Mouse (Mus musculus): ENCODE measurements around the gene Shroom4.

Shroom4 gene

DNA sequence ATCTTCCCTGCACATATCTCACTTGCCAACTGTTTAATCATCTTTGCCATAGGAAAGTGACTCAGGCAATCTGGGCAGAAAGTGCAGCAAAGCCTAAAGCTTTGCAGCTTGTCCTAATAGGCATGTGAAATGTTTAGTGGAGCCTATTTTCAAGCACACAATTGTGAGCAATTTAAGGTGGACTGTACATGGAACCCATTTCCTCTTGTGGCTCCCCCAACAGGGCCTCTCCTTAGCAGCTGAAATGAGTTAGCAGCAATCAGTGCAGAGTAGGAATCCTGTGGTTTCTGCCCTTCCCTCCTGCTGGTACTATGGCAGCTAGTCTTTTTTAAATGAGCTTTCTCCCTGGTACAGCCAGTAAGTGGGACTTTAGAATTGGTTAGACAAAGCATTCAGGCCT lies 95.8 kb downstream of the Shroom4 start:
- no peak for DNase-seq (ENCODE audit: low spot score in 2 of 2)

- no peak for DNase-seq (ENCODE audit: low spot score in 2 of 2)
Measured at GRCm38 (mm10) chrX:6496374-6496773, 96.7 kb downstream of the Shroom4 start.

DNA sequence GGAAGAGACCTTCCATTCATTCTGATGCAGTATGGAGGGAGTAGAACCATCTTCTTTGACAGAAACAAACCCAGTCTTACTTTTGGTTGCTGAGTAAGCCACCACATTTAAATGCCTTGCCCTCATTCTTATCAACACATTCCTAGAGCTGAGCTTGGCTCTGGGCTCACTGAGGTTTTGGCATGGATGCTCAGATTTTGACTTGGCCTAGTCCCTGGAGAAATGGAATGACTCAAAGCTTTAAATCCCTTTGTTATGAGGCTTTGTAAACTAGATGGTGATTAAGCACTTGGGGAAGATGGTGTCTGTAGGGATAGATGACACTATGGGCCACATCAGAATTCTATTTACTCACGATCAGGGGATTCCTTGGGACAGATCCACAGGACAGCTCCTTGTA lies 102.2 kb downstream of the Shroom4 start:
- DNase-seq (ENCODE audit: low spot score in 2 of 2) = no peak

- DNase-seq (ENCODE audit: low spot score in 2 of 2) = no peak
Measured at GRCm38 (mm10) chrX:6517217-6517616, 117.6 kb downstream of the Shroom4 start.

DNA sequence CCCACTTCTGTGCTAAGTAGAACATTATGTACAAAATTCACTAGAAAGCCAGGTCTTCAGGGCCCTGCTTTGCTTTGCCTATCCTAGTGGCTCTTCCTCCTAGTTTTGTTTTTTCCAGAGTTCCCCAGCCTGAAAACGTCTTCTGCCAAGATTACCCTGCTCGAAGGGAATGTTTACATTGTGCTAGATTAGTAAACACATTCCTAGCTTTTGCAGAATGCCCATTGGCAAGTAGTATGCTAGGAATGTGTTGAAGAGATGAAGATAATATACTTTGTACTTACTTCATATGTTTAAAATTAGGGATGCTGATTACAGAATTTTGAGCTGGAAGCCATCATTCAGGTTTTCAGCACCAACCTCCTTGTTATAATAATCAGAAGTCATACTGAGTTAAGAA lies 118.8 kb downstream of the Shroom4 start:
- no peak for DNase-seq (ENCODE audit: low spot score in 2 of 2)

DNA sequence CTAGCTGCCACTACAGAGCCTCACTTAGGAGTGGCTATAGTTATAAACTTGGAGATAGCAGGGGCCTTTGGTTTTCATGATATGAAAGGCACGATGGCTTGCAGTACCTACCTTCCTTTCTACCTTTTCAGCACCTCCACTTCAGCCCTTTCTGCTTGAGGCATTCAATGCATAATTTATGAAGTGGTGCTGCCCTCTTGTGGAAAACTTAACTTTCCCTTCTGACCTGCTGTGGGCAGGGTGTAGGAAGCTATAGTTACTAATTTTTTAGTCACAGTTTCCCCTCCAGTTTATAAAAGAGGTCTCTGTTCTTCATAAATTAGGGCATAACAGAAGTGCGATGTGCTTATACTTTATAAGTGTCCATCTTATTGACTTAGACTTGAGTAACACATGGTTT lies 123.3 kb downstream of the Shroom4 start:
- DNase-seq (ENCODE audit: low spot score in 2 of 2) = no peak

- no peak for DNase-seq (ENCODE audit: low spot score in 2 of 2)
Measured at GRCm38 (mm10) chrX:6536636-6537035, 137.0 kb downstream of the Shroom4 start.

GRCm38 (mm10) chrX:6537689-6538088 lies 138.0 kb downstream of the Shroom4 start:
- no peak for DNase-seq (ENCODE audit: low spot score in 2 of 2)

DNA sequence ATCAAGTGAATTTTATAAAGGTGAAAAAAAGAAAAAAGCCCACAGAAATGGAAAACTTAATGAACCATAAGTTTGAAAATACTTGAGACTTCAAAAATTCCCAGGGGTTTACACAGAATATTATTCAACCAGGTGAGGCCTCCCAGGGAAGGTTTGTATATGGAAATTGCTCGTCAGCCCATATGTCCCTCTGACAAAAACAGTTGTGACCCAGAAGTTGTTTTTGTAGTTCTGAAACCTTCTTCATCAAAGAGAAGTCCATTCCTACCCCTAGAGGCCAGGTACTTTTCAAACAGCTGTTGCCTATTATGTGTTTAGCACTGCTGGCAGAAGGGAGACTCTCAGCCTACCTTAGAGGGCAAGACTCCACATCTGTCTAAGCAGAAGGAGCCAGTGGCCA lies 165.4 kb downstream of the Shroom4 start:
- DNase-seq (ENCODE audit: low spot score in 2 of 2) = no peak

DNA sequence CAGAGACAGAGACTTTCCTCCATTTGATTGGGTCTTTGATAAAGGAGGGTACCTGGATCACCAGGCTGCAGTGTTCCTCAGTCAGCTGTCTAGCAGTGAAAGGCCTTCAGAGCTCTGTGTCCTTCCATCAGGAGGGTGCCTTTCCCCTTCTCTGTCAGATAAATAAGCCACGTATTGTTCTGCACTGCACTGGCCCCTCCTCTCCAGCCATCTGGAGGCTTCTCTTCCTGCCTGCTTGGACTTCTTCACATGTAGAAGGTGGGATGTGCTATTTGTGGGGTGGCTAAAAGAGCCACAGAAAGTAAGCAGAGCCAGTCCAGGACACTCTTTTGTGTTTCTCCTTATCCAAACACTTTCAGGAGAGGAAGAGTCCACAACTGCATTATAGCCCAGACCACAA lies 174.9 kb downstream of the Shroom4 start:
- no peak for DNase-seq (ENCODE audit: low spot score in 2 of 2)

- no peak for DNase-seq (ENCODE audit: low spot score in 2 of 2)
Measured at GRCm38 (mm10) chrX:6577001-6577400, 177.3 kb downstream of the Shroom4 start.

DNA sequence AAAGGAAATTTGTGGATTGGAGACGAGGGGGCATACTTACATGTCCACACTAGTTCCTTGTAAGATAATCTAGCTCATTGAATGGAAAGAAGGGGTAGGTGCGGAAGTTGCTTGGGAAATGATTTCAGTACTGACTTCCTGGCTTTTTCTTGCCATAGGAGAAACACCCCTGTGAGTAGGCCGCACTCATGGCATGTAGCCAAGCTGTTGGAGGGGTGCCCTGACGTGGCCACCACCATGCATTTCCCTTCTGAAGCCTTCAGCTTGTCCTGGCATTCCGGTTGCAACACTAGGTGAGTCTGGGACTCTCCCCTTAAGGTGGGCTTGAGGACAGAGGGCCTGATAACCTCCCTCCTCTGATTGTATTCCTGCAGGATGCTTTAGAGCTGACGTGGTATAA lies 181.0 kb downstream of the Shroom4 start:
- DNase-seq (ENCODE audit: low spot score in 2 of 2) = no peak

GRCm38 (mm10) chrX:6581181-6581580 lies 181.5 kb downstream of the Shroom4 start:
- no peak for DNase-seq (ENCODE audit: low spot score in 2 of 2)

DNA sequence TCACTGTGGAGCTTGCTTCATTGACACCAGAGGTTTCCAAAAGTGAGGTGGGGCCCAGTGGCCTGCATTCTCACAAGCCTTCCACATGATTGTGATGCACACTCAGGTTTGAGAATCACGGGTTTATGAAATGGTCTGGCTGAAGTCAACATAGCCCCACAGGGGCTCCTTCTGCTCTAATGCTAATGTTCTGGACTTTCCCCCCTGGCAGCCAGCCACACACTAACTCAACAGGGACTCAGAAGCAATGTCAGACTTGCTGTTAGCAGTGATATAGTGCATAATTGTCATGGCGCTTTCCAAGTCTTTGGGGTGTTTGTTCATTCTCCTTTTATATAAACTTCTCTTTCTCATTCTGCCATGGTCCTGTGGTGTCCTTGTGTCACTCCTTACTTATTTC lies 183.0 kb downstream of the Shroom4 start:
- DNase-seq (ENCODE audit: low spot score in 2 of 2) = no peak

GRCm38 (mm10) chrX:6594183-6594582 lies 194.5 kb downstream of the Shroom4 start:
- DNase-seq (ENCODE audit: low spot score in 2 of 2) = no peak

DNA sequence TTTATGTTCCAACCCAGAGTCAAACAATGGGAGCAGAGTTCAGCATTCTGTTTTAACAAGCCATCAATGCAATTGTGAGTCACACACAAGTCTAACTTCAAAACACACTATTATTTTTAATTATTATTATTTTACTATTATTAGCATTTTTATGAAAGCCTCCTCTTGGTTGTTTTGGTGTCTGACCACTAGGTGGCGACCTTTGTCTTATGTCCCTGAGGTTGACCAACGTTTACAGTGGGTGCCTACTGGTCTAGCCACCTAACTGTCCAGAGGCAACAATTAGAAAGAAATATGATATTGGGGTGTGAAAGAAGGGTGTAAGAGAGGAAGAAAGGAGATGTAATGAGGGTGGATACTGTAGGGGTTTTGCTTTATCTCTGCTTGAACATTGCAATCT lies 254.4 kb downstream of the Shroom4 start:
- DNase-seq (ENCODE audit: low spot score in 2 of 2) = no peak

- no peak for DNase-seq (ENCODE audit: low spot score in 2 of 2)
Measured at GRCm38 (mm10) chrX:6658820-6659324, 259.2 kb downstream of the Shroom4 start.

Measured in urinary bladder, postnatal 36 days (tissue).